Mouse (Mus musculus): ENCODE results near the gene Sgip1.

DNA sequence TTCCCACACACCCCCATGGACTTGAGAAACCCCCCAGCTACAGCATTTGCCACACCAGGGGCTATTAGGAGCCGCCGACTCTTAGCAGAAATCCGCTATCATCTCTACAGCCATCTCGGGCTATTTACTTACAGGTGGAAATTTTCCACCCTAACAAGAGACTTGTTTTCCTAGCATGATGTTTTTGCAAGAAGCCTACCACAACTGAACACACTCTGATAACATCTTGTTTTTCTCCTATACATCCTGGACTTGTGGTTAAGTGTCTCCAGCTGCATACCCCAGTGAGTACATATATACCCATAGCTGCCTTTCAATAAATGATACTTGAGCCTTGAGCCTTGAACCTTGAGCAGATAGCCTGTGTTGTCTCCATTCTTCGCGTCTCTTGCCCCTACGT, 43.1 kb upstream of the Sgip1 start:
- TF ChIP-seq POLR2A (IDR thresholded peaks at IDR 0.05; ENCODE audit: borderline replicate concordance, insufficient read depth, low read length) (no peak), CTCF (IDR thresholded peaks at IDR 0.05; ENCODE audit: borderline replicate concordance, insufficient read depth, low read depth, low read length) (no peak)
